Mouse (Mus musculus): ENCODE results near the gene Gm20814. TPM values are rescaled to one million over a fixed set of nuclear protein-coding genes. Genes with fewer than 3 reads are reported as not detected.
"Not testable (repeated sequence)": the region's sequence is repeated elsewhere in the genome, so short reads cannot be mapped to it uniquely, and the experiment has no call there.

The Gm20814 gene
- not detected for total RNA-seq (2021)
- long read RNA-seq, experiment 1: 0 reads
- long read RNA-seq, experiment 2: 0 reads

DNA sequence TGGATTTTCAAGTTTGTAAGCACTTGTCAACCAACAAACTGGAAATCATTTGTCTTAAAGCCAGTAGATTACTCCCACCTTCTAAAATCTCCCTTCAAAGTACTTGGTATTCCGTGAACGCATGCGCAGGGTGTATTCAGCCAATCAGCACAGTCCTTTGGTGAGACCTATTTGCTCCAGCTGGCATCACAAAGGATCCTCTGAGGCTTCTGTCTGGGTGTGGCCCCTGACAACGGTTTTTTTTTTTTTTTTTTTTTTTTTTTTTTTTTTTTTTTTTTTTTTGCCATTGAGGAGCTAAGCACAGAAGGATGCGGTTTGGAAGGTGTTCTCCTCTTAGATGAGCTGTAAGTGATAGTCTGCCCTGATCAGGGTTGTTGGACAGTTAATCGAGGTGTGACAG is at the start of gene Gm20814:
Gene Gm20814, plus strand, starts transcription at position 301 of the 400 bp plus-strand sequence.
- H3K27ac ChIP-seq; DNase-seq (ENCODE audit: low spot score in 2 of 2); H3K4me3 ChIP-seq: not testable (repeated sequence)

Data from layer of hippocampus, adult 2 months (tissue).